Mouse (Mus musculus) kidney, adult 2 months (tissue): ENCODE data around the gene Cacng2.

Source experiments
- CTCF ChIP-seq: fragments of 200-500 bp; conservative IDR thresholded peaks from 2 replicates; pipeline ENCODE4 v1.5.1; 2011; ENCODE audit warnings: low read depth, mild to moderate bottlenecking, control low read depth, low read length, moderate library complexity, mixed read lengths; ENCODE audit not compliant: insufficient read depth, insufficient read length
- POLR2A ChIP-seq: fragments of 200-500 bp; IDR thresholded peaks from one replicate; pipeline ENCODE4 v1.6.1; 2011; ENCODE audit warnings: low read depth, low read length, control low read depth

GRCm38 (mm10) chr15:78155421-78155820 lies 35.6 kb upstream of the Cacng2 start:
- TF ChIP-seq CTCF (no peak), POLR2A (no peak)
